Mouse (Mus musculus) midbrain, embryonic 16.5 days (tissue): ENCODE results near the gene Pglyrp4. TPM values are rescaled to one million over a fixed set of nuclear protein-coding genes. Genes with fewer than 3 reads are reported as not detected.

Experiments
- ATAC-seq: fragments of 200-750 bp; cut with Nextera tagmentation; 2 replicates; pipeline ENCODE4 v1.8.0; 2017; ENCODE audit warnings: moderate TSS enrichment
- H3K27ac ChIP-seq: fragments of 300-500 bp; sonication (generic); 2 replicates; pipeline ENCODE4 v1.5.1; 2014; ENCODE audit warnings: mild to moderate bottlenecking, low read length, mixed read lengths
- H3K27me3 ChIP-seq: fragments of 300-500 bp; sonication (generic); 2 replicates; pipeline ENCODE4 v1.6.1; 2014; ENCODE audit warnings: low read depth, low read length, mixed read lengths; ENCODE audit not compliant: control insufficient read depth, insufficient read depth
- H3K36me3 ChIP-seq: fragments of 300-500 bp; sonication (generic); 2 replicates; pipeline ENCODE4 v1.6.1; 2014; ENCODE audit warnings: mild to moderate bottlenecking, low read length, moderate library complexity, mixed read lengths; ENCODE audit not compliant: control insufficient read depth, insufficient read depth
- H3K4me1 ChIP-seq: fragments of 300-500 bp; sonication (generic); 2 replicates; pipeline ENCODE4 v1.6.1; 2014; ENCODE audit warnings: mild to moderate bottlenecking, low read length, mixed read lengths; ENCODE audit not compliant: control insufficient read depth, insufficient read depth
- H3K4me2 ChIP-seq: fragments of 300-500 bp; sonication (generic); 2 replicates; pipeline ENCODE4 v1.6.1; 2014; ENCODE audit warnings: mild to moderate bottlenecking, low read length, mixed read lengths
- H3K4me3 ChIP-seq: fragments of 300-500 bp; sonication (generic); 2 replicates; pipeline ENCODE4 v1.5.1; 2014; ENCODE audit warnings: low read depth, mild to moderate bottlenecking, low read length, moderate library complexity, mixed read lengths
- H3K9ac ChIP-seq: fragments of 300-500 bp; sonication (generic); 2 replicates; pipeline ENCODE4 v1.6.1; 2014; ENCODE audit warnings: low read depth, low read length, mixed read lengths
- H3K9me3 ChIP-seq: fragments of 300-500 bp; sonication (generic); replicated peaks from 2 replicates; pipeline ENCODE4 v1.6.1; 2014; ENCODE audit warnings: mild to moderate bottlenecking, low read length, mixed read lengths; ENCODE audit not compliant: control insufficient read depth, poor library complexity, severe bottlenecking
- whole genome bisulfite sequencing: fragments of 180-500 bp; shearing (Covaris S2); extraction: QIAGEN DNeasy Blood & Tissue Kit; methylation state at CpG from one replicate; pipeline ENCODE4 v1.1.7; 2014; 5-methylcytosine and 5-hydroxymethylcytosine counted together
- polyA plus RNA-seq: library from polyadenylated mRNA; unstranded; fragments of >200 nt; fragmentation: Nextera tagmentation; extraction: Ambion mirVana; gene quantifications from 2 replicates; pipeline ENCODE4 v1.2.1, GENCODE M21; 2015

Pglyrp4 gene
- polyA plus RNA-seq: not detected in 2 replicates

DNA sequence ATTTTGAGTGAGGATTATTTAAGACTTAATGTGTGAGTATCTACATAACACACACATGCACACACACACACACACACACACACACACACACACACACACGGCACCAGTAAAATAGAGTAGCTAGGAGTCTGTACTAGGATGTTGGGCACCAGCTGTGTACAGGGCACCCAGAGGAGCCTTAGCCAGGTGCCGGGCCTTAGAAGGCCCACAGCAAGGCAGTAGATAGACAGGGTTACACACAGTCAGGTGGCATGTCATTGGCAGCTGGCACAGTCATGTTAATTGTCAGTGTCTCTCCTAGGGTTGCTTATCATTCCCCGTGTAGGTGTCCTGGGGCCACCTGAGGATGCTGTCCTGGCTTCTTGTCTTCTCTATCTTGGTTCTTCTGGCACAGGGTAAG is at the start of gene Pglyrp4:
Gene Pglyrp4 (plus strand): TSS at position 301 of the 400 bp plus-strand sequence.
- WGBS: 87% methylated on average over 3 of the region's 3 CpGs
- H3K9me3 ChIP-seq: no peaks in the 10 kb centered on the region
- no peaks in the 10 kb centered on the region for H3K27me3 ChIP-seq
- H3K9ac ChIP-seq: no peak within 1 kb of the TSS
- no peak within 1 kb of the TSS for H3K4me2 ChIP-seq
- no peaks in the 10 kb centered on the region for H3K36me3 ChIP-seq
- no peaks in the 10 kb centered on the region for H3K4me1 ChIP-seq
- H3K27ac ChIP-seq: no peak within 1 kb of the TSS
- ATAC-seq: no peak
- no peak within 1 kb of the TSS for H3K4me3 ChIP-seq

- Histone ChIP-seq H3K4me2 (no peak overlapping the region), H3K27me3 (no peaks in the 10 kb centered on the region), H3K36me3 (no peaks in the 10 kb centered on the region), H3K9ac (no peak overlapping the region), H3K4me1 (no peaks in the 10 kb centered on the region), H3K4me3 (no peak overlapping the region), H3K9me3 (no peaks in the 10 kb centered on the region), H3K27ac (no peak overlapping the region)
- 60% methylated on average over 3 of the region's 3 CpGs for WGBS
- ATAC-seq: no peak
These were observed 48.0 kb upstream of the Pglyrp4 start for GRCm38 (mm10) chr3:90678656-90679055.

DNA sequence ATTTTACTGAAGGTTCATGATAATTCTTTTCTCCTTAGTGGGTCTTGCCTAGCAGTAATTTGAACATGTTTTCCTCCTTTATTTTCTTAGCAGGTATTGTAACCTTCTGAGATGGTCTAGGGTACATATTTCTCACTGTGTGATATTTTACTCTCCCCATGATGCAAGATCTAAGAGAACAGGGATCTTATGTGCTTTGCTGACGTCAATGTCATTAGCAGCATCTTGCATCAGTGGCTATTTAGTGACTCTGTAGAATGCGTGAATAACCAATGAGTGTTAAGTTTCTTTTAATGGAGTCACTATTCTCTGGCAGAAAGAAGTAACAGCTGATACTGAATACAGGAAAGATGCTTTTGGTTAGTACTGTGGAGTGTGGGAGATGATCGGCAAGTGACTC is 42.8 kb upstream of the Pglyrp4 start:
- Histone ChIP-seq H3K27ac (no peak overlapping the region), H3K9ac (no peak overlapping the region), H3K27me3 (no peaks in the 10 kb centered on the region), H3K9me3 (no peaks in the 10 kb centered on the region), H3K4me3 (no peak overlapping the region), H3K4me1 (no peaks in the 10 kb centered on the region), H3K4me2 (no peak overlapping the region), H3K36me3 (no peaks in the 10 kb centered on the region)
- WGBS: 88% methylated on average over 3 of the region's 3 CpGs
- ATAC-seq: no peak

- Histone ChIP-seq H3K4me3 (no peak overlapping the region), H3K27ac (no peak overlapping the region), H3K9me3 (no peaks in the 10 kb centered on the region), H3K9ac (no peak overlapping the region), H3K27me3 (no peaks in the 10 kb centered on the region), H3K36me3 (no peaks in the 10 kb centered on the region), H3K4me1 (no peaks in the 10 kb centered on the region), H3K4me2 (no peak overlapping the region)
- WGBS: 92% methylated on average over 2 of the region's 2 CpGs
- no peak for ATAC-seq
These were observed 39.9 kb upstream of the Pglyrp4 start for GRCm38 (mm10) chr3:90686835-90687234.

GRCm38 (mm10) chr3:90693496-90693895 is 33.2 kb upstream of the Pglyrp4 start:
- ATAC-seq: no peak
- no peaks in the 10 kb centered on the region for H3K27me3 ChIP-seq
- no peaks in the 10 kb centered on the region for H3K4me1 ChIP-seq
- 78% methylated on average over 2 of the region's 2 CpGs for WGBS
- H3K4me2 ChIP-seq: no peak overlapping the region
- H3K9ac ChIP-seq: no peak overlapping the region
- H3K9me3 ChIP-seq: no peaks in the 10 kb centered on the region
- no peaks in the 10 kb centered on the region for H3K36me3 ChIP-seq
- no peak overlapping the region for H3K4me3 ChIP-seq
- H3K27ac ChIP-seq: no peak overlapping the region

GRCm38 (mm10) chr3:90695613-90696012 is 31.1 kb upstream of the Pglyrp4 start, which contains the start of gene S100a9:
Gene S100a9 (minus strand): TSS chr3:90695721.
- Histone ChIP-seq H3K9ac (no peak within 1 kb of the TSS), H3K4me1 (no peaks in the 10 kb centered on the region), H3K27me3 (no peaks in the 10 kb centered on the region), H3K4me3 (no peak within 1 kb of the TSS), H3K4me2 (no peak within 1 kb of the TSS), H3K9me3 (no peaks in the 10 kb centered on the region), H3K36me3 (no peaks in the 10 kb centered on the region), H3K27ac (no peak within 1 kb of the TSS)
- no peak for ATAC-seq
- 63% methylated on average over 3 of the region's 3 CpGs for WGBS

DNA sequence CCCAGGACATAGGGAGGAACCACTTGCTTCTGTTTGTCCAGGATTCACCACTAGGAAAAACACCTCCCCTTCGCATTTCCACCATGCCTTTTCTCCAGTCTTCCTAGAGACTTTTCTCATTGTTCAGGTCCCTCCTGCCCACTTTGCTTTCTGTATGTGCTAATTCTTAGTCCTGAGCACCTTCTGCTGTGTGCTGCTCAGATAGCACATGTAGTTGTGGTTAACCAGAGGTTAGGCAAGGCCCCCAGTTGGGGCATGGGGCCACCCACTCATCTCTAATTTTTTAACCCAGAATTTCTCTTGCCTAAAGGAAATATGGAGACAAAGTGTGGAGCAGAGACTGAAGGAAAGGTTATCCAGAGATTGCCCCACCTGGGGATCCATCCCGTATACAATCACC is 24.5 kb upstream of the Pglyrp4 start:
- H3K4me1 ChIP-seq: no peaks in the 10 kb centered on the region
- no peak for ATAC-seq
- no peak overlapping the region for H3K9ac ChIP-seq
- no peaks in the 10 kb centered on the region for H3K9me3 ChIP-seq
- no peak overlapping the region for H3K27ac ChIP-seq
- 87% methylated on average over 2 of the region's 2 CpGs for WGBS
- H3K27me3 ChIP-seq: no peaks in the 10 kb centered on the region
- H3K4me2 ChIP-seq: no peak overlapping the region
- no peaks in the 10 kb centered on the region for H3K36me3 ChIP-seq
- H3K4me3 ChIP-seq: no peak overlapping the region

DNA sequence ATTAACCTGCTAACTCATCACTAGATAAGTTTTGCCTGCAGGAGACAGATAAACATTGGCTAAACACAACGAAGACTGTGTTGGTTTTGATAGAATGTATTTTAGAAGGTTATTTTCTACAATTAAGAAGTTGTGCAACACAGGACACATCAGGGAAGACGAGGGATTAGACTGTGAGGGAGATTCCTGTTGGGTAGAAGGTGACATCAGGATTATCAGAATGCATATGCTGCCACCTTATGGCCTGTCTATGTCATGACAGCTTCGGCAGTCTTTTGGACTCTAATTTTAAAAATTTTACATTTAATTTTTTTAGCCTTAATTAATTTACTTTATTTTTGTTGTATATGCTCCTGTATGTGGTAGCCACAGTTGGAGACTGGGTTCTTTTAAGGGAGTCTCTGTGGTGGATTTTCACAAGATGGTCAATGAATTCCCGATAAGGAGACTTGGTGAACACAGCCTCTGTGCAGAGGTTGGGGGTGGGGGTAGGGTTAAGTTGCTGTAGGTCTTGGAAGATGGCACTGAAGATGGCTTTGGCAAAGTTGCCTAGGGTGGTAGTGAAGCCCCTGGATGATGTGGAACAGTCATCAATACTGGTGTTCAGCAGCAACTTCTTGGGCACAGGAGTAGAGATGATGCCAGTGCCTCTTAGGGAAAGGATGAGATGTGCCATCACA is 18.0 kb upstream of the Pglyrp4 start:
- 29% methylated on average over 4 of the region's 4 CpGs for WGBS
- Histone ChIP-seq H3K9ac (no peak overlapping the region), H3K4me1 (no peaks in the 10 kb centered on the region), H3K27ac (no peak overlapping the region), H3K4me2 (no peak overlapping the region), H3K36me3 (no peaks in the 10 kb centered on the region), H3K9me3 (no peaks in the 10 kb centered on the region), H3K27me3 (no peaks in the 10 kb centered on the region), H3K4me3 (no peak overlapping the region)
- peak; percentile 70; the same call in 1 of the 2 replicates for ATAC-seq

DNA sequence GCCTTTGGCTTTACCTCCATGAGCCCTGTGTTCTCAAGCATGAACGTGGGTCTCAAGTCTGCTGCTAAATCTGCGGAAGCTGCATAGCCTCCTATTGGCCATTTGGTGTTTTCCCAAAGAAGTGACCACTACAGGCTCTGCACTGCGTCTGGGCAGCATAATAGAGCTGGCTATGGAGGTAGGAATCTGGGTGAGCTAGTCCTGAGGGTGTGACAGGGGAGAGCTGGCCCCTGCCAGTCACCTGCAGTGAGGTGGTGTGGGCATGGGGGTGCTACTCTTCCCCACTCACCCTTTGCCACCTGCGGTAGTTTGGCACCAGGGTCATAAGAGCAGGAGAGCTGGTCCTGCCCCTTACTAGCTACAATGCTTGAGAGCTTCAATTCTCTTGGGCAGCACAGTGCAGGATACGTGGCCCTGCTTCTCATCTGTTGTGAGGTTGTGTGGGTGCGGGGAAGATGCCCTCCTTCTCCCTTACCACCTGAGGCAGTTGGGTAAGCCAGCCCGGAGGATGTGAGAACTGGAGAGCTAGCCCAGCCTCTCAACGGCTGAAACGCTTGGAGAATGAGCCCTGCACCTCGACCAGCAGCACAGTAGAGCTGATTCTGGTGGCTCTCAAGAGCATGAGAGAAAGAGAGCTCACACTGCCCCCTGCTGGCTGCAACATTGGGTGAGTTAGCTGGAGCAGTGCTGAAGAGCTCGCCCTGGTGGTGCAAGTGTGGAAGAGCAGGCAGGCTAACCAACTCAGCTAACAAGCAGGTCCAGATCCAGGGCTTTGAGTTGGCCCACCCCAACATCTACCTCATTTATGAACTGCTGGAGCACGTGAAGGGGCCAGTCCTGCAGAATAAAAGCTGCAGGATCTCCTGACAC is 16.9 kb upstream of the Pglyrp4 start:
- ATAC-seq: no peak
- Histone ChIP-seq H3K9me3 (no peaks in the 10 kb centered on the region), H3K4me3 (no peak overlapping the region), H3K36me3 (no peaks in the 10 kb centered on the region), H3K27ac (no peak overlapping the region), H3K4me2 (no peak overlapping the region), H3K9ac (no peak overlapping the region), H3K27me3 (no peaks in the 10 kb centered on the region), H3K4me1 (no peaks in the 10 kb centered on the region)
- WGBS: 44% methylated on average over 12 of the region's 12 CpGs
